Mouse (Mus musculus): ENCODE measurements around the gene Car10. TPM values are rescaled to one million over a fixed set of nuclear protein-coding genes. Genes with fewer than 3 reads are reported as not detected.
A peak's percentile ranks its signal among the peaks of the same experiment; 100 is the strongest.

The Car10 gene
- polyA plus RNA-seq, 1 experiment from 2014 or later: 14.8 TPM

DNA sequence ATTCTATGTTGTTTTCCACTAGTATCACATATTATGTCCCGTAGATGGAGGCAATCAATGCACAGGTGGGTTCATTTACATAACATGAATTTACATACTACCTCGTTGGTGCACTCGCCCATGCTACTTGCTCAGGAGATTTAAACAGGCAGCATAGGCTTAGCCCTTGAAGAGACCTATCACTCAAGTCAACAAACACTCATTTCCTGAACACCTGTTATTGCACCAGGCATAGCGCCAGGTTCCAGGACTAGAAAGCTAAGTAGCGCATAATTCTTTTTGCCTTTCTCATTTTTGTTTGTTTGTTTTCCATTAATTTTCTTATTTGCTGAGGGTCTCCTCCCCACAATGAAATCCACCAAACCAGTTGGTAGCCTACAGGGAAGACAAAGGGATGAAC, 333.7 kb downstream of the Car10 start:
- no peaks in the 10 kb centered on the region for H3K27me3 ChIP-seq
- ATAC-seq: no peak
- H3K4me2 ChIP-seq (replicated peaks): no peak overlapping the region
- no peaks in the 10 kb centered on the region for H3K9me3 ChIP-seq
- H3K4me3 ChIP-seq (replicated peaks): no peak overlapping the region
- H3K9ac ChIP-seq (replicated peaks): no peak overlapping the region
- no peaks in the 10 kb centered on the region for H3K36me3 ChIP-seq
- 88% methylated on average over 5 of the region's 5 CpGs for WGBS
- no peak overlapping the region for H3K27ac ChIP-seq
- no peaks in the 10 kb centered on the region for H3K4me1 ChIP-seq (replicated peaks)

- Histone ChIP-seq H3K4me2 (replicated peaks) (no peak overlapping the region), H3K9me3 (no peaks in the 10 kb centered on the region), H3K36me3 (no peaks in the 10 kb centered on the region), H3K4me3 (replicated peaks) (no peak overlapping the region), H3K9ac (replicated peaks) (no peak overlapping the region), H3K27me3 (no peaks in the 10 kb centered on the region), H3K27ac (no peak overlapping the region), H3K4me1 (replicated peaks) (0 out of 2 replicates have a peak, but pooled peaks cover 5% of the 10 kb centered on the region)
- 58% methylated on average over 4 of the region's 4 CpGs for WGBS
- no peak for ATAC-seq
Observed at GRCm38 (mm10) chr11:93434997-93435915, 337.4 kb downstream of the Car10 start.

- ATAC-seq: no peak
- Histone ChIP-seq H3K27me3 (no peaks in the 10 kb centered on the region), H3K36me3 (no peaks in the 10 kb centered on the region), H3K4me1 (replicated peaks) (0 out of 2 replicates have a peak, but pooled peaks cover 5% of the 10 kb centered on the region), H3K4me2 (replicated peaks) (no peak overlapping the region), H3K27ac (no peak overlapping the region), H3K9me3 (no peaks in the 10 kb centered on the region), H3K9ac (replicated peaks) (no peak overlapping the region), H3K4me3 (replicated peaks) (no peak overlapping the region)
- 54% methylated on average over 2 of the region's 2 CpGs for WGBS
Observed at GRCm38 (mm10) chr11:93436892-93437291, 339.1 kb downstream of the Car10 start.

GRCm38 (mm10) chr11:93440466-93440865, 342.6 kb downstream of the Car10 start:
- no peak for ATAC-seq
- Histone ChIP-seq H3K27ac (no peak overlapping the region), H3K4me3 (replicated peaks) (no peak overlapping the region), H3K4me2 (replicated peaks) (no peak overlapping the region), H3K9ac (replicated peaks) (no peak overlapping the region), H3K36me3 (no peaks in the 10 kb centered on the region), H3K9me3 (no peaks in the 10 kb centered on the region), H3K4me1 (replicated peaks) (0 out of 2 replicates have a peak, but pooled peaks cover 5% of the 10 kb centered on the region), H3K27me3 (no peaks in the 10 kb centered on the region)
- WGBS: 86% methylated on average over 1 of the region's 1 CpGs

DNA sequence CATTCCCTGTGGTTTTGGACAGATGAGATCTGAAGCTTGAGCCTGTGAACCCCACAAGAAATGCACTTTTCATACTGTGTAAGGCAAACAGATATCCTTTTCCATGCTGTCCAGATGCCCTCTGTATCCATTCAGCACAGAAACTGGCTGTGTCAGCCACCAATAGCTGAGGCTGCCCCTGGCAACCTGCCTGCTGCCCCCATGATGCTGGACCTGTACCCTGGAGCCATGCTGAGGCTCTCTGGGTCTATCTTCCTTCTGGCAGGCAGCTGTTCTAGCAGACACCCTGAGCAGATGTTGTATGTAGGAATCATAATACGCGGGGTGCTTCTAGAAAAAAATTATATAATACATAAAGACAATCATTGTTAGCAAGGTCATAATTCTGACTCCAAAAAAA, 345.9 kb downstream of the Car10 start:
- no peak overlapping the region for H3K9ac ChIP-seq (replicated peaks)
- no peaks in the 10 kb centered on the region for H3K9me3 ChIP-seq
- ATAC-seq: no peak
- H3K27me3 ChIP-seq: no peaks in the 10 kb centered on the region
- no peak overlapping the region for H3K4me2 ChIP-seq (replicated peaks)
- H3K4me1 ChIP-seq (replicated peaks): 0 out of 2 replicates have a peak, but pooled peaks cover 5% of the 10 kb centered on the region
- H3K27ac ChIP-seq: no peak overlapping the region
- H3K36me3 ChIP-seq: no peaks in the 10 kb centered on the region
- WGBS: 80% methylated on average over 2 of the region's 2 CpGs
- no peak overlapping the region for H3K4me3 ChIP-seq (replicated peaks)

- Histone ChIP-seq H3K36me3 (no peaks in the 10 kb centered on the region), H3K4me2 (replicated peaks) (no peak overlapping the region), H3K27ac (no peak overlapping the region), H3K4me1 (replicated peaks) (peaks cover 5% of the 10 kb centered on the region; the same call in 1 of the 2 replicates), H3K27me3 (no peaks in the 10 kb centered on the region), H3K4me3 (replicated peaks) (no peak overlapping the region), H3K9me3 (no peaks in the 10 kb centered on the region), H3K9ac (replicated peaks) (no peak overlapping the region)
- 85% methylated on average over 8 of the region's 8 CpGs for WGBS
- no peak for ATAC-seq
Observed at GRCm38 (mm10) chr11:93444741-93445140, 346.9 kb downstream of the Car10 start.

DNA sequence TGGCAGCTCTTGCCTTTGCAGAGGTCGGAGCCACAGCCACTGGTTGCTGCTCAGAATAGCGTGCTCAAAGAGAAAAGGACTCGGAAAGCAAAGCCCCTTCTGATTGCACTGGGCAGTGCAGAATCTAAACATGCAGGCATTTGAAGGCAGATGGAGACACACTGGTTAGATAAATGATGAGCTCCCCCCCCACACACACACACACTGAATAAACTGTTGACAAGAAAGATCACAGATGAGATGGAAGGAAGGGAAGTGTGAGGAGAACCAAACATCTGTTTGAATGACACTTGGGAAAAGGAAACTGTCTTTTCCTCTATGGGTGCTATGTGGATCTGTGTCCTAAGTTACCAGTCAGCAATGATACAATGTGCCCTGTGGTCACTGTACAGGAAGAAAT, 349.7 kb downstream of the Car10 start:
- WGBS: 55% methylated on average over 3 of the region's 3 CpGs
- H3K36me3 ChIP-seq: no peaks in the 10 kb centered on the region
- H3K4me1 ChIP-seq (replicated peaks): peaks cover 5% of the 10 kb centered on the region; the same call in 1 of the 2 replicates
- no peaks in the 10 kb centered on the region for H3K9me3 ChIP-seq
- H3K4me2 ChIP-seq (replicated peaks): no peak overlapping the region
- no peak overlapping the region for H3K9ac ChIP-seq (replicated peaks)
- no peak for ATAC-seq
- H3K27ac ChIP-seq: no peak overlapping the region
- no peaks in the 10 kb centered on the region for H3K27me3 ChIP-seq
- no peak overlapping the region for H3K4me3 ChIP-seq (replicated peaks)

GRCm38 (mm10) chr11:93448290-93449256, 350.7 kb downstream of the Car10 start:
- Histone ChIP-seq H3K4me2 (replicated peaks) (no peak overlapping the region), H3K4me1 (replicated peaks) (peaks cover 5% of the 10 kb centered on the region; the same call in 1 of the 2 replicates), H3K4me3 (replicated peaks) (no peak overlapping the region), H3K27ac (no peak overlapping the region), H3K9ac (replicated peaks) (no peak overlapping the region), H3K27me3 (no peaks in the 10 kb centered on the region), H3K9me3 (no peaks in the 10 kb centered on the region), H3K36me3 (no peaks in the 10 kb centered on the region)
- 64% methylated on average over 12 of the region's 12 CpGs for WGBS
- ATAC-seq: peak; percentile 60; the same call in 1 of the 2 replicates

DNA sequence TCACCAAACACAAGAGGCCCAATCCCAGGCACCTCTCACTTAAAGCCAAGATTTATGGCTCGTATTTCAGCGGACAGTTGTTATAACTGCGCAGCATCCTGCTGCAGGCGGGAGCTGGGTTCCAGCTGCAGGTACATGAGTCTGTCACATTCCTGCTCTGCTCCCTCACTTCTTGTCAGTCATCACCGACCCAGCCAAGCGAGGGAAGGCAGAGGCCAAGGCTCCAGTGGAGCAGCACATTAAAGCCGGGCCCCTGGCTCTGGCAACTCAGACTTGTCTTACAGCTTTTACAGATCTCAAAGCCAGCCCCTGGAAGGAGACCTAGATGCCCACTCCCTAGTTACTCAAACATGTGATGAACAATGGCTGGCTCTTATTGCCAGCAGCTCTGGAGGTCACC, 352.7 kb downstream of the Car10 start:
- H3K27me3 ChIP-seq: no peaks in the 10 kb centered on the region
- no peak overlapping the region for H3K4me3 ChIP-seq (replicated peaks)
- H3K4me2 ChIP-seq (replicated peaks): no peak overlapping the region
- no peaks in the 10 kb centered on the region for H3K36me3 ChIP-seq
- no peak overlapping the region for H3K9ac ChIP-seq (replicated peaks)
- no peaks in the 10 kb centered on the region for H3K9me3 ChIP-seq
- H3K4me1 ChIP-seq (replicated peaks): peaks cover 5% of the 10 kb centered on the region; the same call in 1 of the 2 replicates
- 86% methylated on average over 7 of the region's 7 CpGs for WGBS
- ATAC-seq: no peak
- H3K27ac ChIP-seq: no peak overlapping the region

GRCm38 (mm10) chr11:93466221-93466620, 368.4 kb downstream of the Car10 start:
- WGBS: 90% methylated on average over 4 of the region's 4 CpGs

GRCm38 (mm10) chr11:93467711-93468110, 369.9 kb downstream of the Car10 start:
- Histone ChIP-seq H3K36me3 (no peaks in the 10 kb centered on the region), H3K27me3 (no peaks in the 10 kb centered on the region), H3K4me2 (replicated peaks) (no peak overlapping the region), H3K27ac (no peak overlapping the region), H3K4me1 (replicated peaks) (peaks cover 8% of the 10 kb centered on the region), H3K9me3 (no peaks in the 10 kb centered on the region), H3K4me3 (replicated peaks) (no peak overlapping the region), H3K9ac (replicated peaks) (no peak overlapping the region)
- no peak for ATAC-seq
- 84% methylated on average over 3 of the region's 3 CpGs for WGBS

More at GRCm38 (mm10) chr11:93466221-93466620, 368.4 kb downstream of the Car10 start:
- Histone ChIP-seq H3K36me3 (no peaks in the 10 kb centered on the region), H3K9me3 (no peaks in the 10 kb centered on the region), H3K4me1 (replicated peaks) (peaks cover 4% of the 10 kb centered on the region; the same call in 1 of the 2 replicates), H3K4me2 (replicated peaks) (no peak overlapping the region), H3K4me3 (replicated peaks) (no peak overlapping the region), H3K27me3 (no peaks in the 10 kb centered on the region), H3K27ac (no peak overlapping the region), H3K9ac (replicated peaks) (no peak overlapping the region)
- ATAC-seq: no peak

- no peak overlapping the region for H3K4me2 ChIP-seq (replicated peaks)
Observed at GRCm38 (mm10) chr11:93470771-93471170, 372.9 kb downstream of the Car10 start.

More at GRCm38 (mm10) chr11:93470771-93471170, 372.9 kb downstream of the Car10 start:
- Histone ChIP-seq H3K27ac (no peak overlapping the region), H3K9me3 (no peaks in the 10 kb centered on the region), H3K9ac (replicated peaks) (no peak overlapping the region), H3K4me3 (replicated peaks) (no peak overlapping the region), H3K4me1 (replicated peaks) (peaks cover 8% of the 10 kb centered on the region), H3K36me3 (no peaks in the 10 kb centered on the region), H3K27me3 (no peaks in the 10 kb centered on the region)
- ATAC-seq: no peak
- 36% methylated on average over 7 of the region's 7 CpGs for WGBS
